Mouse (Mus musculus): ENCODE measurements at regions not wholly inside any gene's neighbourhood (a gene's known extent, or its start where the extent isn't known, plus 50 kb on each side); places are given as distances from the start of the nearest gene placed in this dataset.

DNA sequence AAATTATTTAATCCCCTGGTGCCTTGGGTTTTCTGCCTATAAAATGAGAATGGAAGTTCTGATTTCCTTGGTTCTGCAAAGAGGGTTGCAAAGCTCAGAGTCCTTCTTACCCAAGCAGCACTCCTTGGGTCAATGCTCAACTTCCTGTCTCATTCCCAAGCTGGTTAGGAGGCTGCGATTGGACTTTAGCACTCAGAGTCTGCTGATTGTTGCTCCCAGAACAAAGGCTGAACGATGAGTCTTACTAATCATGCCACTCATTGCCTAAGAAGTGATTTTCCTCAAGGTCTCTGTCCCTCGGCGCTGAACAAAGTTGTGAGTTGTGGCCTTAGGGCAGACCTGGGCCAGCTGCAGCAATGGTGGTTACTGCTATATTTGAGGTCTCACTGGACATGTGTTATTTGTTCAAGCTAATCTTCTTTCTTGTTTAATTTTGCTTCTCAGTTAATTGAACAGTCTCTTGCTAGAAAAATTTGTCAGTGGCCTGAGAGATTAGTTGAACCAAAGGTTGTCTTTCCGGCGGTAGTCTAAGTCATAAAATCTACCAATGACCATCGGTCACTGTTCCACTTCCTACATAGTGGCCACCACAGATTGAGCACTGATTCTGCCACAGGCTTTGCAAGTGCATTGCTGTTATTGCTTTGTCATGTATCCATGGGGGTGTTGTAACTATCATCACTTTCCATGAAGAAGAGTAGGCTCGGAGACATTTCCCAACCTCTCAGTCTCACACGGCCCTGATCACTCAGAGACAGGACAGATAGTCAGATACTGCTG lies 101.2 kb upstream of the Gm15217 start:
- no peak for DNase-seq (ENCODE audit: low read depth, low spot score)

DNA sequence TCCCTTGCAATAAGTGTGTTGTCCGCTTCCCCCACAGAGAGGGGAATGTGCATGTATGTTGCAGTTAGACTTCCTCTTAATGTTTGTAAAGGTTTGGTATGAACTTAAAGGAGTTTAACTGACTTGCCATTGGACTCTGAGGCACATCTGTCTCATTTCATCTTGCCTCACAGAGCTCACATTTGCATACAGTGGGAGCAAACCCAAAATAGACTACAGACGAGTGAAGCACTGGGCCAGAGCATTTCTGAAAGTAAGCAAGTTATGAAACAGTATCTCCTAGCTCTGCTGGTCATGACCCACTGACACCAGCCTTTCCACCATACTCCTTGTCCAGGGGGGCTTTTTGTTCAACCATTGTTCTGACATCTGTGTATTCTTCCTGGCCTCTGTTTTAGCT lies 86.8 kb upstream of the Gm15217 start:
- DNase-seq (ENCODE audit: low read depth, low spot score) = no peak

DNA sequence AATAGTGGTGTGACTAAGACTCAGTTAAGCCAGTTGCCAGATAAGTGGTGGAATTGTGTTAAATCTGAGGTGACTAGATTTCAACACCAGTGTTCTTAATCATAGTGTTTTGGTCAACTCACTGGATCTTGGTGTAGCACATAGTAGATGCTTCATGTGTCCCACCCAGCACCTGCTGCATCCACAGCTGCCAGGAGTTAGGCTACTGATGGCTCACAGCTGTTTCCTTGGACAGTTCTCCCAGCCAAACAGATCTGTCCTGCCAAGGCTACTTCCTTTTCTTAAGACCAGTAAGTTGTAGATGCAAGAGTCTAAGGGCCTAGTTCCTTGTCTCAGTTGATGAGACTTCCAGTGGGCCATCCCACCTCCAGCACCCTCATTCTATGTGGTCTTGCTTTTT lies 82.9 kb upstream of the Gm15217 start:
- no peak for DNase-seq (ENCODE audit: low read depth, low spot score)

DNA sequence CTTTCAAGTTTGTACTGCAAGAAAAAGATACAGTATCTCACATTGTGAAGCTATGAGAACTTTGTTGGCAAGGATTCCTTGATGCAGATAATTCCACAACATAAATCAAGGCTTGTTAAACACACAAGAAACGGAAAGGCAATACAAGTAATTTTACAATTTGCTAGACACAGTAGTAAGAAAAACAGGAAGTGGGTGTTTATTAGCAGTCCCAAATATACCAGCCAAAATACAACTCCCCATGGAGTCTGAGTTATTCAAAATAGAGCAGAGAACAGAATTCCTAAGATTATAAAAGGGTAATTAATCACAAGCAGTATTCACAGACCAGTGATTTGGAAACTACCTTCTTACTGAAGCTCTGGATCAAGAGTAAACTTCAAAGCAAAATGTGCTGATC lies 78.7 kb upstream of the Gm15217 start:
- no peak for DNase-seq (ENCODE audit: low read depth, low spot score)

DNA sequence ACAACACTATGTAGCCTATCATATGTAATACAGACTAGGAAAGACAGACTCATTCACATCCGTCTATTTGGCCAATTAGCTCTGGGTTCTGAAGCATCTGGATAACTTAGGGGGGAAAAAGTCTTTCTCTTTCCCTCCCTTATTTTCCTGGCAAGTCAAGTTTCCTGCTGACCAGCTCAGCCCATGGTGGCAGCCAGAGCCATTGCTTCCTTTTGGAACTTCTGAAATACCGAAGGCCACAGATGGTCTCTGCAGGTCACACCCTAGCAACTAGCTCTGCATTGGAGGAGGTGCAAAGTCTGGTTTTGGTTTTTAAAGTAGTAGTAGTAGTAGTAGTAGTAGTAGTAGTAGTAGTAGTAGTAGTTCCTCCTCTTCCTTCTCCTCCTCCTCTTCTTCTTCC lies 76.6 kb upstream of the Gm15217 start:
- DNase-seq (ENCODE audit: low read depth, low spot score) = no peak

DNA sequence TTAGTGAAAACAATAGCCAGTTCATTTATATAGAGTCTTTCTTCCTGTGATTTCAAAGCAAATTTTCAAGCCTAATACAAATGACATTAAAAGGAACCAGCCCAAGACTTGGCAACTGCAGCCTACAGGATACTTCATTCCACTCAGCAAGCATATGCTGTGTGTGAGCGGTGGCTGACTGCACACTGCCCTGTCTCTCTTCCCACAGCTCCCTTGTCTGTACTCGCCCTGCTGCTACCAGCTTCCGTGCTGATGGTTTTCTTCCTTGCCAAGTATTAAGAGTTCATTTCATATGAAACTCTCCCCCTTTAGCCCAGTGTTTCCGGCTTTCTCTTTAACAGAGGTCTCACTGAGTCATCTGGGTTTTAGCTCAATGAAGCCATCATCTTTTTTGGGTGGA lies 73.9 kb upstream of the Gm15217 start:
- DNase-seq (ENCODE audit: low read depth, low spot score) = no peak

DNA sequence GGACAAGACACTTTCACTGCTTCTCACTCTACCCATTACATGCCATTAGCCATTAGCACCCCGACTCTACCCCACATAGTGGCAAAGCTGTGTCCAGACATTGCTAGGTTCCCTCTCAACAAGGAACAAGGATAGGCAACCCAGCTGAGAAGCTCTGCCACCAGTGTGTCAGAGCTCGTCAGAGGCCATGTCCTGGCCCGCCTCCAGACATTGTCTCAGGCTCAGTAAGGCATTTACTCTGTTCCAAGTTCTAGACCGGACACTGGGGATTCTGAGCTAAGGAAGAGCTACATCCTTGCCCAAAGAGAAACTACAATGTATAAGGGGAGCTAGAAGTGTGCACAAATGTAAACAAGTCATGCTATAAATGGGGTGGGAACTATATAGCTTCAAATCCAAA lies 66.2 kb upstream of the Gm15217 start:
- DNase-seq (ENCODE audit: low read depth, low spot score) = no peak

DNA sequence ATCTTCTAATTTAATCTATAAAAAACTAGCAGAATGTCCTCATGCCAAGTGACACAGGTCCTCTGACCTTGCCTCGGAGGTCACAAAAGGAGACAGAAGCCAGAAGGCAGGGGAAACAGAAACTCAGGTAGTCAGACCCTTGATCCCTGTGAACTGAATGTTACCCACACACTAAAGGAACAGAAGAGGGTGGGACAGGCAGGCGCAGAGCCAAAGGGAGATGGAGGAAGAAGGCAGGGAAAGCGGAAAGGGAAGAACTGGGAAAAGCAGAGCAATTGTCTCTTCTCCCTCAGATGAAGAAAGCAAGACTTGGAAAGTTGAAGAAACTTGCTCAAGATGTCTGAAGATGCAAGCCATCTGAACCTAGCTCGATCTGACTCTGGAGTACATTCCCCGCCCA lies 62.7 kb upstream of the Gm15217 start:
- DNase-seq (ENCODE audit: low read depth, low spot score) = no peak

DNA sequence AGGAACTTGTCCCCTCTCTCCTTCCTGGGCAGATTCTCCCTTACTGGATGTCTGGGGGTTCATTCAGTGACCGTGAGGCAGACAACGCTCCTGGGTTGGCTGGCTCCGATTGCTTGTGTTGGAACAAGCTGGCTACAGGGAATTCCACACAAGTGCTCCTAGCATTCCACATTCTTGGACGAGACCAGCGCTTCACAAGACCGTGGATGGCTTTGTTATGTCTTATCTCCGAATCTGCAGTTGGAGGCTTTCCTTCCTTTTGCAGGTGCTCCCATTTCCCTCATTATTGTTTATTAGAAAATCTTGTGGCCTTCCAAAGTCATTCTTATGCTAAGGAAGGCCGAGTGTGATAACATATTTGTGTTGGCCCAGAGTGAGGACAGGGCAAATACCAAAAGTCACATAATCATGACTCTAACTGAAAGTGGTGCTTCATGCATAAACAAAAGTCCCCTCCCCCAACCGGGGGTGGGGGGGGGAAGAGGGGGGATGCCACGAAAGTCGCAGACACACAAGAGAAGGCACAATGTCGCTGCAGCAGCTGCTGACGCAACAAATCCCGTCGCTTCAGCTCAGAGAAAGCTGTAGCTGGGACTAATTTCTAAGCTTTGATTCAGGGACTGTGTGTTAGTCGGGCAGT lies 61.7 kb upstream of the Gm15217 start:
- DNase-seq (ENCODE audit: low read depth, low spot score) = peak; percentile 27

DNA sequence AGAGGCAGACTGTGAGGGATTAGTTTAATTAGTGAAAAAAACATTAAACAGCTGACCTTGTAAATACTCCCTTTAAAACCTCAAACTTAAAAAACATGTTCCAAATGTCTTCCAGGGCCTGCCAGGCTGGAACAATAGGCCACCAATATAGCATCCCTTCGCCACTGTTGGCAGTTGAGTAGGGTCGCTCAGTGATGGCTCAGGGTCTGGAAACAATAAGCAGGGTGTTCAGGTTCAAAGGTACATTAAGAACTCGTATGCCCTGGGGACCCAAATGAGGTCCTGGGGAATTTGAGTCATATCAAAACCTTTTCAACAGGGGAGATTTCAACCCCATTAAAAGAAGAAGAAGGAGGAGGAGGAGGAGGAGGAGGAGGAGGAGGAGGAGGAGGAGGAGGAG lies 51.1 kb upstream of the Gm15217 start:
- DNase-seq (ENCODE audit: low read depth, low spot score) = no peak

Measured in R1 (cell line).